Mouse (Mus musculus): ENCODE data around the gene Zfp759.

GRCm38 (mm10) chr13:67090154-67090553, 31.3 kb upstream of the Zfp759 start:
- no peak for TF ChIP-seq GATA1 (IDR thresholded peaks at IDR 0.05; ENCODE audit: borderline replicate concordance, low read length)
- TF ChIP-seq FLI1 (IDR thresholded peaks at IDR 0.05; ENCODE audit: low read length), result no peak
